Mouse (Mus musculus) midbrain, embryonic 16.5 days (tissue): ENCODE data around the gene Sparc. TPM values are rescaled to one million over a fixed set of nuclear protein-coding genes. Genes with fewer than 3 reads are reported as not detected.

Experiments used
- ATAC-seq: fragments of 200-750 bp; cut with Nextera tagmentation; 2 replicates; pipeline ENCODE4 v1.8.0; 2017; ENCODE audit warnings: moderate TSS enrichment
- H3K27ac ChIP-seq: fragments of 300-500 bp; sonication (generic); 2 replicates; pipeline ENCODE4 v1.5.1; 2014; ENCODE audit warnings: mild to moderate bottlenecking, low read length, mixed read lengths
- H3K27me3 ChIP-seq: fragments of 300-500 bp; sonication (generic); 2 replicates; pipeline ENCODE4 v1.6.1; 2014; ENCODE audit warnings: low read depth, low read length, mixed read lengths; ENCODE audit not compliant: control insufficient read depth, insufficient read depth
- H3K36me3 ChIP-seq: fragments of 300-500 bp; sonication (generic); 2 replicates; pipeline ENCODE4 v1.6.1; 2014; ENCODE audit warnings: mild to moderate bottlenecking, low read length, moderate library complexity, mixed read lengths; ENCODE audit not compliant: control insufficient read depth, insufficient read depth
- H3K4me1 ChIP-seq: fragments of 300-500 bp; sonication (generic); 2 replicates; pipeline ENCODE4 v1.6.1; 2014; ENCODE audit warnings: mild to moderate bottlenecking, low read length, mixed read lengths; ENCODE audit not compliant: control insufficient read depth, insufficient read depth
- H3K4me2 ChIP-seq: fragments of 300-500 bp; sonication (generic); 2 replicates; pipeline ENCODE4 v1.6.1; 2014; ENCODE audit warnings: mild to moderate bottlenecking, low read length, mixed read lengths
- H3K4me3 ChIP-seq: fragments of 300-500 bp; sonication (generic); 2 replicates; pipeline ENCODE4 v1.5.1; 2014; ENCODE audit warnings: low read depth, mild to moderate bottlenecking, low read length, moderate library complexity, mixed read lengths
- H3K9ac ChIP-seq: fragments of 300-500 bp; sonication (generic); 2 replicates; pipeline ENCODE4 v1.6.1; 2014; ENCODE audit warnings: low read depth, low read length, mixed read lengths
- H3K9me3 ChIP-seq: fragments of 300-500 bp; sonication (generic); replicated peaks from 2 replicates; pipeline ENCODE4 v1.6.1; 2014; ENCODE audit warnings: mild to moderate bottlenecking, low read length, mixed read lengths; ENCODE audit not compliant: control insufficient read depth, poor library complexity, severe bottlenecking
- WGBS: fragments of 180-500 bp; shearing (Covaris S2); extraction: QIAGEN DNeasy Blood & Tissue Kit; methylation state at CpG from one replicate; pipeline ENCODE4 v1.1.7; 2014; 5-methylcytosine and 5-hydroxymethylcytosine counted together
- polyA plus RNA-seq: library from polyadenylated mRNA; unstranded; fragments of >200 nt; fragmentation: Nextera tagmentation; extraction: Ambion mirVana; gene quantifications from 2 replicates; pipeline ENCODE4 v1.2.1, GENCODE M21; 2015

Gene Sparc
- polyA plus RNA-seq, 1 experiment from 2014 or later: 452 TPM

- H3K36me3 ChIP-seq: no peaks in the 10 kb centered on the region
- 89% methylated on average over 10 of the region's 10 CpGs for WGBS
- H3K27ac ChIP-seq: no peak overlapping the region
- H3K4me1 ChIP-seq: peaks cover 17% of the 10 kb centered on the region
- no peak overlapping the region for H3K9ac ChIP-seq
- no peaks in the 10 kb centered on the region for H3K9me3 ChIP-seq
- ATAC-seq: no peak
- no peaks in the 10 kb centered on the region for H3K27me3 ChIP-seq
- no peak overlapping the region for H3K4me3 ChIP-seq
- H3K4me2 ChIP-seq: no peak overlapping the region
Observed at GRCm38 (mm10) chr11:55464707-55465106, 41.7 kb upstream of the Sparc start.

- H3K4me2 ChIP-seq: no peak overlapping the region
- H3K9ac ChIP-seq: no peak overlapping the region
- peaks cover 15% of the 10 kb centered on the region for H3K4me1 ChIP-seq
- H3K27me3 ChIP-seq: no peaks in the 10 kb centered on the region
- no peak for ATAC-seq
- WGBS: 97% methylated on average over 9 of the region's 9 CpGs
- H3K9me3 ChIP-seq: no peaks in the 10 kb centered on the region
- no peak overlapping the region for H3K4me3 ChIP-seq
- no peak overlapping the region for H3K27ac ChIP-seq
- no peaks in the 10 kb centered on the region for H3K36me3 ChIP-seq
Observed at GRCm38 (mm10) chr11:55462149-55462548, 39.2 kb upstream of the Sparc start.

GRCm38 (mm10) chr11:55461019-55461645, 38.1 kb upstream of the Sparc start, which contains the start of gene Atox1:
Gene Atox1 (minus strand): TSS chr11:55461239.
- WGBS: 2% methylated on average over 36 of the region's 36 CpGs
- H3K27me3 ChIP-seq: no peaks in the 10 kb centered on the region
- no peaks in the 10 kb centered on the region for H3K9me3 ChIP-seq
- H3K4me2 ChIP-seq: peak within 1 kb of the TSS; percentile 66
- peaks cover 15% of the 10 kb centered on the region for H3K4me1 ChIP-seq
- H3K27ac ChIP-seq: peak within 1 kb of the TSS; percentile 79
- peak within 1 kb of the TSS; percentile 71 for H3K9ac ChIP-seq
- ATAC-seq: peak; percentile 97
- peak within 1 kb of the TSS; percentile 79 for H3K4me3 ChIP-seq
- H3K36me3 ChIP-seq: no peaks in the 10 kb centered on the region

GRCm38 (mm10) chr11:55460559-55461018, 37.6 kb upstream of the Sparc start:
- peak; percentile 78 for ATAC-seq
- Histone ChIP-seq H3K4me2 (peak overlapping the region; percentile 66), H3K9ac (peak overlapping the region; percentile 71), H3K4me3 (peak overlapping the region; percentile 79), H3K27ac (peak overlapping the region; percentile 79; the same call in 1 of the 2 replicates), H3K36me3 (no peaks in the 10 kb centered on the region), H3K9me3 (no peaks in the 10 kb centered on the region), H3K4me1 (peaks cover 15% of the 10 kb centered on the region), H3K27me3 (no peaks in the 10 kb centered on the region)
- under 1% methylated on average over 17 of the region's 17 CpGs for WGBS

GRCm38 (mm10) chr11:55459850-55460558, 37.0 kb upstream of the Sparc start:
- 36% methylated on average over 3 of the region's 3 CpGs for WGBS
- H3K9me3 ChIP-seq: no peaks in the 10 kb centered on the region
- peak overlapping the region; percentile 66 for H3K4me2 ChIP-seq
- peaks cover 15% of the 10 kb centered on the region for H3K4me1 ChIP-seq
- H3K36me3 ChIP-seq: no peaks in the 10 kb centered on the region
- no peaks in the 10 kb centered on the region for H3K27me3 ChIP-seq
- peak overlapping the region; percentile 71 for H3K9ac ChIP-seq
- H3K4me3 ChIP-seq: peak overlapping the region; percentile 79
- no peak overlapping the region for H3K27ac ChIP-seq
- no peak for ATAC-seq

GRCm38 (mm10) chr11:55458501-55458900, 35.5 kb upstream of the Sparc start:
- ATAC-seq: no peak
- no peak overlapping the region for H3K4me3 ChIP-seq
- H3K4me2 ChIP-seq: no peak overlapping the region
- H3K9ac ChIP-seq: no peak overlapping the region
- H3K27me3 ChIP-seq: no peaks in the 10 kb centered on the region
- no peak overlapping the region for H3K27ac ChIP-seq
- peaks cover 15% of the 10 kb centered on the region for H3K4me1 ChIP-seq
- H3K9me3 ChIP-seq: no peaks in the 10 kb centered on the region
- H3K36me3 ChIP-seq: no peaks in the 10 kb centered on the region
- WGBS: 55% methylated on average over 4 of the region's 4 CpGs

- no peak overlapping the region for H3K27ac ChIP-seq
- H3K4me2 ChIP-seq: no peak overlapping the region
- H3K36me3 ChIP-seq: no peaks in the 10 kb centered on the region
- H3K4me1 ChIP-seq: peaks cover 10% of the 10 kb centered on the region
- H3K27me3 ChIP-seq: no peaks in the 10 kb centered on the region
- no peak for ATAC-seq
- no peaks in the 10 kb centered on the region for H3K9me3 ChIP-seq
- WGBS: 85% methylated on average over 2 of the region's 2 CpGs
- H3K9ac ChIP-seq: no peak overlapping the region
- H3K4me3 ChIP-seq: no peak overlapping the region
Observed at GRCm38 (mm10) chr11:55455166-55455565, 32.2 kb upstream of the Sparc start.

GRCm38 (mm10) chr11:55453640-55454039, 30.7 kb upstream of the Sparc start:
- H3K27me3 ChIP-seq: no peaks in the 10 kb centered on the region
- 94% methylated on average over 4 of the region's 4 CpGs for WGBS
- no peaks in the 10 kb centered on the region for H3K9me3 ChIP-seq
- H3K9ac ChIP-seq: no peak overlapping the region
- H3K36me3 ChIP-seq: no peaks in the 10 kb centered on the region
- H3K4me2 ChIP-seq: no peak overlapping the region
- H3K4me1 ChIP-seq: no peaks in the 10 kb centered on the region
- no peak overlapping the region for H3K27ac ChIP-seq
- ATAC-seq: no peak
- H3K4me3 ChIP-seq: no peak overlapping the region

GRCm38 (mm10) chr11:55450311-55450710, 27.3 kb upstream of the Sparc start:
- Histone ChIP-seq H3K27ac (0 out of 2 replicates have a peak overlapping the region, but pooled peaks have one; percentile 12), H3K4me3 (no peak overlapping the region), H3K4me1 (no peaks in the 10 kb centered on the region), H3K9me3 (no peaks in the 10 kb centered on the region), H3K4me2 (no peak overlapping the region), H3K36me3 (no peaks in the 10 kb centered on the region), H3K9ac (no peak overlapping the region), H3K27me3 (no peaks in the 10 kb centered on the region)
- ATAC-seq: no peak
- 76% methylated on average over 4 of the region's 4 CpGs for WGBS
